Mouse (Mus musculus) MEL (cell line): ENCODE data around the gene Plxdc2. TPM values are rescaled to one million over a fixed set of nuclear protein-coding genes. Genes with fewer than 3 reads are reported as not detected.

Experiments
- DNase-seq: peaks from one replicate; pipeline ENCODE4 v3.0.0; 2011; ENCODE audit warnings: low read depth, low spot score
- H3K27ac ChIP-seq: 2 replicates; pipeline ENCODE4 v1.5.1; 2012; ENCODE audit warnings: low read depth, mild to moderate bottlenecking, control low read depth, low read length, moderate library complexity; ENCODE audit not compliant: control insufficient read depth
- H3K27me3 ChIP-seq, 2 experiments: fragments of 150-350 bp in 1 of 2; sonication (generic) in 1 of 2; 2 replicates each; pipeline ENCODE4 v1.6.1; 2012; ENCODE audit warnings: low read length in 2 of 2, mild to moderate bottlenecking in 2 of 2, improper control_type of control experiment in 1 of 2, moderate library complexity in 1 of 2; ENCODE audit not compliant: insufficient read depth in 2 of 2, control insufficient read depth in 1 of 2
- H3K36me3 ChIP-seq, 2 experiments: 2 replicates each; pipeline ENCODE4 v1.6.1; 2012 to 2014; ENCODE audit warnings: low read length in 2 of 2, improper control_type of control experiment in 1 of 2, inconsistent platforms in 1 of 2, mild to moderate bottlenecking in 1 of 2; ENCODE audit not compliant: insufficient read depth in 2 of 2, control insufficient read depth in 1 of 2
- H3K4me1 ChIP-seq, 2 experiments: fragments of 150-350 bp in 1 of 2; sonication (generic) in 1 of 2; 2 replicates each; pipeline ENCODE4 v1.6.1; 2012; ENCODE audit warnings: low read length in 2 of 2, improper control_type of control experiment in 1 of 2, mild to moderate bottlenecking in 1 of 2; ENCODE audit not compliant: insufficient read depth in 2 of 2, control insufficient read depth in 1 of 2
- H3K4me3 ChIP-seq, 2 experiments: fragments of 150-350 bp in 1 of 2; sonication (generic) in 1 of 2; 2 replicates each; pipeline ENCODE4 v1.5.1; 2012; ENCODE audit warnings: low read depth in 2 of 2, low read length in 2 of 2, mild to moderate bottlenecking in 2 of 2, moderate library complexity in 2 of 2, control low read depth in 1 of 2, improper control_type of control experiment in 1 of 2; ENCODE audit not compliant: control insufficient read depth in 1 of 2, insufficient read depth in 1 of 2
- H3K79me2 ChIP-seq: 2 replicates; pipeline ENCODE4 v1.6.1; 2012; ENCODE audit warnings: mild to moderate bottlenecking, low read length, moderate library complexity; ENCODE audit not compliant: control insufficient read depth, poor library complexity, insufficient read depth
- H3K9ac ChIP-seq: 2 replicates; pipeline ENCODE4 v1.6.1; 2012; ENCODE audit warnings: low read depth, mild to moderate bottlenecking, control low read depth, low read length, moderate library complexity; ENCODE audit not compliant: control insufficient read depth, poor library complexity, severe bottlenecking
- H3K9me3 ChIP-seq: fragments of 150-350 bp; sonication (generic); replicated peaks from 2 replicates; pipeline ENCODE4 v1.6.1; 2012; ENCODE audit warnings: mild to moderate bottlenecking, low read length, improper control_type of control experiment, moderate library complexity; ENCODE audit not compliant: insufficient read depth
- BHLHE40 ChIP-seq: IDR thresholded peaks from 2 replicates; pipeline ENCODE4 v1.6.1; 2012; ENCODE audit warnings: low read depth, mild to moderate bottlenecking, inconsistent platforms, low read length, improper control_type of control experiment, borderline replicate concordance
- CHD2 ChIP-seq: IDR thresholded peaks from 2 replicates; pipeline ENCODE4 v1.6.1; 2011; ENCODE audit warnings: low read length, improper control_type of control experiment
- ELF1 ChIP-seq: IDR thresholded peaks from 2 replicates; pipeline ENCODE4 v1.6.1; 2014; ENCODE audit warnings: low read depth, mild to moderate bottlenecking, inconsistent platforms, low read length, improper control_type of control experiment, moderate library complexity
- EP300 ChIP-seq, 2 experiments: IDR thresholded peaks; 2 replicates each; pipeline ENCODE4 v1.6.1; 2011; ENCODE audit warnings: improper control_type of control experiment in 2 of 2, low read length in 2 of 2, low read depth in 1 of 2, mild to moderate bottlenecking in 1 of 2
- GATA1 ChIP-seq: IDR thresholded peaks from 2 replicates; pipeline ENCODE4 v1.6.1; 2011; ENCODE audit warnings: low read depth, low read length, improper control_type of control experiment
- HCFC1 ChIP-seq: IDR thresholded peaks from 2 replicates; pipeline ENCODE4 v1.6.1; 2012; ENCODE audit warnings: low read depth, mild to moderate bottlenecking, inconsistent platforms, low read length, improper control_type of control experiment, moderate library complexity
- JUND ChIP-seq: IDR thresholded peaks from 2 replicates; pipeline ENCODE4 v1.6.1; 2011; ENCODE audit warnings: low read depth, mild to moderate bottlenecking, improper control_type of control experiment, low read length
- MAFK ChIP-seq: IDR thresholded peaks from 2 replicates; pipeline ENCODE4 v1.6.1; 2011; ENCODE audit warnings: low read depth, mild to moderate bottlenecking, low read length, improper control_type of control experiment, borderline replicate concordance
- MXI1 ChIP-seq: IDR thresholded peaks from 2 replicates; pipeline ENCODE4 v1.6.1; 2011; ENCODE audit warnings: mild to moderate bottlenecking, low read depth, low read length, improper control_type of control experiment
- MYB ChIP-seq: IDR thresholded peaks from 2 replicates; pipeline ENCODE4 v1.6.1; 2011; ENCODE audit warnings: mild to moderate bottlenecking, low read depth, low read length, improper control_type of control experiment
- MYC ChIP-seq: IDR thresholded peaks from 2 replicates; pipeline ENCODE4 v1.6.1; 2011; ENCODE audit warnings: low read depth, mild to moderate bottlenecking, low read length, improper control_type of control experiment, moderate library complexity
- NELFE ChIP-seq: IDR thresholded peaks from 2 replicates; pipeline ENCODE4 v1.6.1; 2011; ENCODE audit warnings: low read depth, low read length, improper control_type of control experiment
- POLR2A ChIP-seq, 2 experiments: IDR thresholded peaks; 2 replicates each; pipeline ENCODE4 v1.6.1; 2011 to 2012; ENCODE audit warnings: low read length in 2 of 2, mild to moderate bottlenecking in 2 of 2, control low read depth in 1 of 2, improper control_type of control experiment in 1 of 2, low read depth in 1 of 2, moderate library complexity in 1 of 2; ENCODE audit not compliant: control insufficient read depth in 1 of 2, insufficient read depth in 1 of 2, poor library complexity in 1 of 2
- POLR2AphosphoS5 ChIP-seq: IDR thresholded peaks from 2 replicates; pipeline ENCODE4 v1.6.1; 2012; ENCODE audit warnings: low read depth, borderline replicate concordance, mild to moderate bottlenecking, inconsistent platforms, low read length, moderate library complexity, mixed read lengths
- RAD21 ChIP-seq: IDR thresholded peaks from 2 replicates; pipeline ENCODE4 v1.6.1; 2011; ENCODE audit warnings: mild to moderate bottlenecking, low read depth, low read length, improper control_type of control experiment
- RCOR1 ChIP-seq: IDR thresholded peaks from 2 replicates; pipeline ENCODE4 v1.6.1; 2012; ENCODE audit warnings: low read depth, mild to moderate bottlenecking, inconsistent platforms, low read length, improper control_type of control experiment
- SMC3 ChIP-seq: IDR thresholded peaks from 2 replicates; pipeline ENCODE4 v1.6.1; 2011; ENCODE audit warnings: low read depth, low read length, improper control_type of control experiment
- UBTF ChIP-seq: IDR thresholded peaks from 2 replicates; pipeline ENCODE4 v1.6.1; 2012; ENCODE audit warnings: low read depth, mild to moderate bottlenecking, inconsistent platforms, low read length, improper control_type of control experiment, moderate library complexity, borderline replicate concordance; ENCODE audit not compliant: insufficient read depth
- USF2 ChIP-seq, 2 experiments: IDR thresholded peaks; 2 replicates each; pipeline ENCODE4 v1.6.1; 2011 to 2012; ENCODE audit warnings: improper control_type of control experiment in 2 of 2, low read length in 2 of 2, borderline replicate concordance in 1 of 2, inconsistent platforms in 1 of 2, low read depth in 1 of 2, mild to moderate bottlenecking in 1 of 2; ENCODE audit not compliant: insufficient read depth in 1 of 2
- ZKSCAN1 ChIP-seq: IDR thresholded peaks from 2 replicates; pipeline ENCODE4 v1.6.1; 2012; ENCODE audit warnings: low read depth, mild to moderate bottlenecking, inconsistent platforms, low read length, improper control_type of control experiment, moderate library complexity
- ZNF384 ChIP-seq: IDR thresholded peaks from 2 replicates; pipeline ENCODE4 v1.6.1; 2012; ENCODE audit warnings: low read depth, mild to moderate bottlenecking, inconsistent platforms, low read length, improper control_type of control experiment
- polyA plus RNA-seq, 2 experiments: library from polyadenylated mRNA; stranded (reverse) in 1 of 2; unstranded in 1 of 2; fragments of >175 nt in 1 of 2; fragments of >200 nt in 1 of 2; gene quantifications; 2 replicates each; pipeline versions ENCODE4 v1.2.1 to v1.2.4; 2012; ENCODE audit warnings: low replicate concordance in 2 of 2, low read depth in 1 of 2; ENCODE audit not compliant: insufficient read length in 2 of 2, insufficient read depth in 1 of 2, missing spikeins in 1 of 2
- total RNA-seq: library from RNA; depleted of rRNA; stranded (reverse); fragments of 300-350 nt; gene quantifications from 2 replicates; pipeline ENCODE4 v1.2.3, GENCODE M21; 2012

Gene Plxdc2
- total and polyA plus RNA-seq, 3 experiments = not detected

DNA sequence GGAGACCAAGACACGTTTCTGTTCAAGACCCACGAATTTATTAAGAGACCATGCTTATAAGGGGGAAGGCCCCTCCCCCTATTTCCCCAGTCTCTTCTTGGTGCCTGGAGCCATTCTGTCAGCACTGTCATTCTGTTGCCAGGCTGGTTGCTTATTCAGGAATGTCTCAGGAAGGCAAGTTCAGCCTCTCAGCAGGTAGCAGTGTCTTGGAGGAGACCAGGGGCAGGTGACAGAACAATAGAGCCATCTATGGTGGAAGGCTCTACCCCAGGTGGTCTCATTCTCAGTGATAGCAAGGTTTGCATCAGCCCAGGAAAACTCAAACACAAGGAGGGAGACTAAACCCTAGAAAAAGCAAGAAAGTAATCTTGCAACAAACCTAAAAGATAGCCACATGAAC is 11.5 kb upstream of the Plxdc2 start:
- TF ChIP-seq HCFC1 = no peak
- TF ChIP-seq GATA1 = no peak
- TF ChIP-seq RCOR1 = no peak
- TF ChIP-seq EP300 (IDR thresholded peaks at IDR 0.05; ENCODE audit: low read depth in 1 of 2, low read length in 2 of 2) = no peak
- no peak for TF ChIP-seq ELF1
- no peak for TF ChIP-seq MXI1
- TF ChIP-seq MYC = no peak
- no peak for TF ChIP-seq JUND
- TF ChIP-seq ZNF384 = no peak
- TF ChIP-seq ZKSCAN1 = no peak
- no peak for TF ChIP-seq BHLHE40
- no peak for TF ChIP-seq SMC3
- TF ChIP-seq CHD2 = no peak
- TF ChIP-seq UBTF = no peak
- TF ChIP-seq MYB = no peak
- Histone ChIP-seq H3K4me3 (no peak overlapping the region), H3K27ac (no peak overlapping the region), H3K9me3 (no peaks in the 10 kb centered on the region), H3K9ac (no peak overlapping the region), H3K4me1 (no peaks in the 10 kb centered on the region), H3K27me3 (no peaks in the 10 kb centered on the region), H3K79me2 (no peaks in the 10 kb centered on the region), H3K36me3 (no peaks in the 10 kb centered on the region)
- DNase-seq = no peak

DNA sequence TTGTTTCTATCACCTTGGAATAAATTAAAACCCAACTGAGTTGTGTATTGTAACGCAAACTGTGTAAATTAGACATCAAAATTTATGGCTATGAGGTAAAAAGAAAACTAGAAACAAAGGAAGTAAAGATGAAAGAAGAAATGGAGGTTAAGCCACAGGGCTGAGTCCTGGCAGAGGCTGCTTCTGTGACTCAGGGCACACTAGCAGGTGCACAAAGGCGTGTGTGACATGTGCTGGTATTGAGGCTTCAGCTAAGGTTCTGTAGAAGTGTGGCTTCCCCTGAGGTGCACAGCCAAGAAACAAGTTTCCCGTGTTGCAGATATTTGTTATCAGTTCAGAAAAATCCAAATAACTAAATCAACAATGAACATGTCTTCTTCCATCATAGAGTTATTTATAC is 5.0 kb upstream of the Plxdc2 start:
- H3K4me1 ChIP-seq = no peaks in the 10 kb centered on the region
- H3K9ac ChIP-seq = no peak overlapping the region
- no peak overlapping the region for H3K4me3 ChIP-seq
- DNase-seq = no peak
- no peaks in the 10 kb centered on the region for H3K79me2 ChIP-seq
- no peaks in the 10 kb centered on the region for H3K9me3 ChIP-seq
- TF ChIP-seq RAD21 (no peak), POLR2A (IDR thresholded peaks at IDR 0.05; ENCODE audit: control insufficient read depth in 1 of 2, insufficient read depth in 1 of 2, low read depth in 1 of 2, low read length in 2 of 2, poor library complexity in 1 of 2) (no peak), SMC3 (no peak), HCFC1 (no peak), ELF1 (no peak), MYC (no peak), NELFE (no peak), USF2 (IDR thresholded peaks at IDR 0.05; ENCODE audit: borderline replicate concordance in 1 of 2, insufficient read depth in 1 of 2, low read depth in 1 of 2, low read length in 2 of 2) (no peak), MAFK (no peak), CHD2 (no peak), MYB (no peak), ZKSCAN1 (no peak), POLR2AphosphoS5 (no peak), EP300 (IDR thresholded peaks at IDR 0.05; ENCODE audit: low read depth in 1 of 2, low read length in 2 of 2) (no peak)
- H3K27ac ChIP-seq = no peak overlapping the region
- H3K36me3 ChIP-seq = no peaks in the 10 kb centered on the region
- H3K27me3 ChIP-seq = no peaks in the 10 kb centered on the region
